Mouse (Mus musculus) megakaryocyte, embryonic 14.5 days (primary cell): ENCODE results near the gene Flrt1.

ENCODE experiments used
- FLI1 ChIP-seq: IDR thresholded peaks from 2 replicates; pipeline ENCODE4 v1.6.1; 2012; ENCODE audit warnings: low read length, inconsistent platforms, mixed read lengths
- GATA1 ChIP-seq: IDR thresholded peaks from 3 replicates; pipeline ENCODE4 v1.6.1; 2012; ENCODE audit warnings: mixed read lengths, low read length, inconsistent platforms, borderline replicate concordance

DNA sequence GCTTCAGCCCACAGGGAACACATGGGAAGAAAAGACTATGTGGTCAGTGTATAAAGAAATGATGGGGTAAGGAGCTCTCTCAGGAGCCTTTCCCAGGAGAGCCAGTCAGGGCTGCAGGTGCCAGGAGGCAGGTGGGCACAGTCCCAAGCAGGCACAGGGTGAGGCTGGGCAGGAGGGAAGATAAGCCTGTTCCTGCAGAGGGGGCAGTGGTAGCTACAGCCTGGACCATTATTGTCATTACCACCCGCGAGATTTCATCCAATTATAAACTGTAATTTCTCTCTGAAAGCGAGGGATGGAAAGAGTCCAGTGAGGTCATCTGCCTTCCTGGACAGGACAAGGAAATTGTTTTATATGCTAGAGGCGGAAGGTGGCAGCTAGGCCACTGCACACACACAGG is 1.6 kb upstream of the Flrt1 start:
- TF ChIP-seq GATA1 (no peak), FLI1 (no peak)
